Mouse (Mus musculus) frontal cortex, postnatal 10 days (tissue): ENCODE results near the gene En1.

ENCODE experiments used
- DNase-seq, 2 experiments: peaks; one replicate each; pipeline ENCODE4 v3.0.0; 2022; ENCODE audit warnings: low spot score in 2 of 2, mixed read lengths in 1 of 2

En1 gene

DNA sequence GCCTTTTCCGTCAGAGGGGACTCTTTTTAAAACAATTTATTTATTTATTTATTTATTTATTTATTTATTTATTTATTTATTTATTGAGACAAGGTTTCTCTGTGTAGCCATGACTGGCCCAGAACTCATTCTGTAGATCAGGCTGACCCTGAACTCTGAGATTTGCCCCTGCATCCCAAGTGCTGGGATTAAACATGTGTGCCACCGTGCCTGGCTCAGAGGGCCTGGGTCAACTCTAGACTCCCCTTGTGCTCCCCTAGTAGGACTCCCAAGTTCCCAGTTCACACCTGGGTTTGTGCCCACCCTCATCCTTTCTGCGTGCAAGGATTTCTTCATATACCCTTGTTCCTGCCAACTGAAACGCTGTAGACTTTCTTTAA lies 25.4 kb downstream of the En1 start:
- DNase-seq: no peak

DNA sequence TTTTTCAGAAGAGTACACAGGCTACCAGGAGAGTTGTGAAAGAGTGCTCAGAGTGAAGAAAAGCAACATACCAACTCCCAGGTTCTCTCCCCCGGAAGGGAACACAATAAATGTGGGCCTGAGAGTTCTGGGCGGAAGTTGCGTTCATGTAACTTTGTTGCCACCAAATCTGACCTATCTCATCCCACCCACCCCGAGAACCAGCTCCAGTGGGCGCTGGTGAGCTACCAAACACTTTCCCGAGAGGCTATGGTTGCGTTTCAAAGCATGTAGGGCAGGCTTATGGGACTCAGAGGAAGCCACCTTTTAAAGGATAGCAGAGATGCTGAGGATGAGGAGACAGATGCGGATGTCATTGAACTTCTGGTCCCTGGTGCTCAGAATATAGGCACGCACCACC lies 26.6 kb downstream of the En1 start:
- DNase-seq: no peak

DNA sequence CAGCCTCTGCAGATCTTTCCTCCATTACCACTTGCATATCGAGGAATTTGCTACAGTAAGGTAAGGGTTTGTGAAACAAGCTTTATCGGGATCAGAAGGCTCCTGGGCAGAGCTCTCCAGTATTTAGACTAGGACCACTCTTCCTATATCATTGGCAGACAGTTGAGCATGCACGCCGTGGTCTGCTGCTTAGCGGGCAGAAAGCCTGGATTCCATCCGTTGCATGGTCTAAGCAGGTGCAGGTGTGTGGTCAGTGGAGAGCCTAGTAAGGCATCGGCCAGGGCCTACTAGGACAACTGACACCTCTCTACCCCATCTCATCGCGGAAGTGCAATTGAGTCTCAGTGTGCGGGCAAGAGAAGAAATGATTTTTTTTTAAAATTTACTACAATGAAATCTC lies 41.2 kb downstream of the En1 start:
- DNase-seq: no peak

DNA sequence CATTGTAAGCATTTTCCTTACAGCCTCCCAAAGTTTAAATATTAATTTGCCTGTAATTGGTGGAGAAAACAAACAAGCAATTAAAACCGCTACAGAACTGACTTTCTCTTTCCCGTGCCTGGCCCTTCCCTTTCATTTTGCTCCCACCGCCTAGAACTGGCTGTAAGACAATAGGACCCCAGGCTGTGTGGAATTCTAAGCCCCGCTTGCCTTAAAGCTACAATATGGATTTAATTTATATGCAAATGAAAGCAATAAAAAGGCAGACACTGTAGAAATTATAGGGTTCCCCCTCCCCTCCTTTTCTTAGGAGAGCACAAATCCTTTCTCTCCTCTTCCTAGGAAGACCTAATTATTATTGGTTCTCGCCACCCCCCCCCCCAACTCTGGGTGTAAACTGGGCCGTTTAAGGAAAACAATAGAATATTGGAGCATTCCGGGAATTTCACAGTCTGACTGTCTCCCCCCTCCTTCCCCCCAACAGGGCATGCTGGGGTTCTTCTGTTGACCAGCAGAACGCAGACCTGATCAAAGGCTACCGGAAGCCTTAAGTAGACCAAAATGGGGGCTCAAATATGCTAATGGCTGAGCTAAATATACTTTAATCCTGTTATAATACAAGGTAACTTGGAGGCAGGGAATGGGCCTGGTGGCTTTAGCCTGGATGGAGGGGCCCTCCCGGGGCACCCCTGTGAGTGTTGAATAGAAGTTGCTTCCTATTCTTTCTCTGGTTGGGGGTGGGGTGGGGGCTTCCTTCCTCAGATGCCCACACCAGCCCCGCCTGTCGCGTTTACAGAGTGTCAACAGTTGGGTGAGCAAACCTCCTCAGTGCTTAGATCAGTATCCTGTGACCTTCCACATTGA lies 41.9 kb downstream of the En1 start:
- no peak for DNase-seq

DNA sequence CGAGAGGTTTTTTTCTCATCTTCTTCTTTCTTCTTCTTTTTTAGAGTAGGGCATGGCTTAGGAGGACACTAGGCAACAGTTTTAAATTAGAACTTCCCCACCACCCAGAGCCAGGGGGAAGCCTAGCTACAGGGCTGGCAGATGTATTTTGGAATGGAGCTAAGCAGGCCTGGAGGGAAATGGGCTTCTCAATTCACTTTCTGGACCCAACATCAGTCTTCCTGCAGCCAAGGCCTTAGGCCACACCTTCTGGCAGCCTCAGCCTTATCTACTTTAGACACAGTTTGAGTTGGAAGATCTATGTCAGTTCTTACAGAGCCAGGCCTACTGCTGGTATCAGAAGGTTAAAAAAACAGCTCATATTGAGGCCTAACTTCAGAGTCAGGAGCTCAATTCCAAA lies 42.5 kb downstream of the En1 start:
- no peak for DNase-seq

DNA sequence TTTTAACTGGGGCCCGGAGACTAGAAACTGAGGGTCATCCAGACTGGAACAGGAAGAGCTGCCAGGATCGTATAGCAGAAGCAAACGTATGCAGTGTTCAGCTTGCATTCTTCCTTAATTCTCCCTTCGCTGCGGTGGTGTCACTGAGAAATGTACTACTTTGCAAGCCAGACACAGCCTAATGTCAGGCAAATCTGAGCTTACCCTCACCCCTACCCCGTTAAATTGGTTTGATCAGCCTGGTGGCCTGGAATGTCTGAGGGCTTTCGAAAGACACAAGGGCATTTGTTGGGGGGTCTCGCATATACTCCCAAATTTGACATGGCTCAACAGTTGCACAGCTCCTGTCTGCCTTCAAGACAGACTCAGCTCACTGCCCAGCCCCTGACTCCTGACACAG lies 47.9 kb downstream of the En1 start:
- DNase-seq: no peak

DNA sequence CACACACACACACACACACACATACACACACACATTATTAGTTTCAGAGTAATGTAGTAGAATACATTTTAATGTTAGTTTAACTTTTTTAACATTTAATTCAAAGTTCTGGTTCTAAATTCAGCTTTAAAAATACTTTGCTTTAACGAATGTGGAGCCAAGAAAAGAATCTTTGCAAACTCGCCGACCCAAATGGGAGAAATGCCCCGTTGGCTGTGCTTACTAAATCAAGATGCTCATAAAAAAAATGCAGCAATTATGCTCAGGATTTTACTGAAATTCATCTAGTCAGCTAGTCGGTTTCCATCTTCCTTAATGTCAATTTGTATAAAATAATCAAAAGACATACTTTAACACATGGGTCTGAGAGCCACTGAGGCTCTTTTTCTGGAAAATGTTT lies 49.8 kb downstream of the En1 start:
- DNase-seq: no peak

DNA sequence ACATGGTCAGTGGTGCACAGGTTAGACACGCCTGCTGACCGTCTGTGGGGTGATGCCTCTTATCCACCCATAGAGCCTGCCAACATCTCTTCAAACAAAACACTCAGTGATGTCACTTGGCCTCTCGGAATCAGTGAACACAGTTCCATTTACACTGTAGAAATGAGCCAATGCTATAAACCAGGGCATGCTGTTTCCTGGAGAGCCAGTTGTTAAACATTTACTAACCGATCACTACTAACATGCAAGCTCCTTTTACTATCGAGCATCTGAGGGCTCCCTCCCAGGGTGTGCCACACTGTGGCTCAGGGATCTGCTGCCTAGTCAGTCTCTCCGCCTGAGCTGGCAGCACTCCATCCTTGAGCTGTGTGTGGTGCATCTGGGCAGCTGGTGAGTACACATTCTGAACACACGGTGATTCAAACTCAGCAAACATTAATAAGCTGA lies 52.8 kb downstream of the En1 start:
- DNase-seq: peak; percentile 11
